Mouse (Mus musculus) left cerebral cortex, postnatal 36 days (tissue): Measurements from ENCODE around the gene Chid1. TPM values are rescaled to one million over a fixed set of nuclear protein-coding genes. Genes with fewer than 3 reads are reported as not detected.
"Not testable (repeated sequence)": the region's sequence is repeated elsewhere in the genome, so short reads cannot be mapped to it uniquely, and the experiment has no call there.

Experiments used
- DNase-seq, 2 experiments: peaks; one replicate each; pipeline ENCODE4 v3.0.0; 2021 to 2022; ENCODE audit warnings: low spot score in 2 of 2, mixed read lengths in 1 of 2
- intact Hi-C: fragments of 180-260 bp; cut with DNase I; formaldehyde crosslinking; loops from one replicate; pipeline ENCODE4 v1.15.1; 2025
- total RNA-seq, 2 experiments: library from RNA; stranded (reverse); gene quantifications; 2 replicates each; pipeline ENCODE4 v1.2.3; 2021

Gene Chid1
- total RNA-seq, 2 experiments from 2014 or later: 67.2 to 68.4 TPM

DNA sequence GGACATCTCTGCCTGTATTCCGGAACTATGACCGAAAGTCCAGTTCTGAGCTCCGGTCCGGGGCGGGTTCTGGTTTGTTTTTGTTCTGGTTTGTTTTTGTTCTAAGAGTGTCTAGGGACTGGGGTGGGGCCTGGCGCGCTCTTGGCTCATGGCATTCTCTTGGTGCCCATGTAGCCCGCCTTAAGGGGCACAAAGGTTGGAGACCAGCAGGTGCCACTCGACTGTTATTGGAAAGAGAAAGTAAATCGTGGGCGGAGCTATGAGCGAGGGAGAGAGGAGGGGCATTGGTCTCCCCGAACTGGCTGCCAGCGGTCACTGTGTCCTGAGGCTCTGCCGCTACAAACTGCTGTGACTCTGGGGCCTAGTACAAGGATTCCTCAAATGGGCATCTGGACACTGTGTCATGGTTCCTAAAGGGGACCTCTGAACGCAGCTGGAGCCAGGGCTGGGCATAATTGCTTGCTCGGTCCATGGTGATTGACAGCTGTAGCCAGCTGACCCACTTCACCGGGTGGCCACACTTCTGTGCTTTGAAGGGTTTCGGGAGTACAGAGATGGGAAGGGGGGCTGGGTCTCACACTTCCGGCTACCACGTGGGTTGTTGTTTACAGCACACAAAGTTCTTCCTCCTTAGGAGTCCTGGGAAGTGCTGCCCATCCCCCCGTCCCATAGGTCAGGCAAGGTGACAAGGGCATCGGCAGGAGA, 83.9 kb downstream of the Chid1 start:
- intact Hi-C loops: loop anchor here (5.0 kb wide), 1 partner anchor 43 kb away; the partner anchor contains the start of gene Gatd1

DNA sequence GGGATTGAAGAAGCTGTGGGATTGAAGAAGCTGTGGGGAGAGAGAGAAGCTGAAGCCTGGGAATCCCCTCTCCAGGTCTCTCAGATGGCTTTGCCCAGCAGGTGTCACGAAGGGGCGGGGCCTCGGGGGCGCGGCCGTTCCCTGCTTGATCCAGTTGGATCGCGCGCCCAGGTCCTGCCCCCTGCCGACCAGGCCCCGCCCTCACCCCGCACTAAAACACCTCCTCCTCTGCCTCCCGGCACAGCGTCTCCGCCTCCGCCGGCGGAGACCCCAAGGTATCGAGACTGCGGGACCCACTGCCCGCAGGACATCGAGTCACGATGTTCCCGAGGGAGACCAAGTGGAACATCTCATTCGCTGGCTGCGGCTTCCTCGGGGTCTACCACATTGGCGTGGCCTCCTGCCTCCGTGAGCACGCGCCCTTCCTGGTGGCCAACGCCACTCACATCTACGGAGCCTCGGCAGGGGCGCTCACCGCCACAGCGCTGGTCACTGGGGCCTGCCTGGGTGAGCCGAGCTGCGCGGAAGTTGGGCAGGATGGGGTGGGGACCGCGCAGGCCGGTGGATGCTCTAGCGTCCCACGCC, 84.6 kb downstream of the Chid1 start, which contains the start of gene Pnpla2:
Gene Pnpla2, plus strand, starts transcription at position 232 of the 585 bp plus-strand sequence.
- DNase-seq: peak; percentile 90 to 92
- intact Hi-C loops: loop anchor here (5.0 kb wide), 1 partner anchor 43 kb away; the partner anchor contains the start of gene Gatd1

More for the DNA sequence above, 83.9 kb downstream of the Chid1 start:
- DNase-seq: peak; percentile 46 to 52

DNA sequence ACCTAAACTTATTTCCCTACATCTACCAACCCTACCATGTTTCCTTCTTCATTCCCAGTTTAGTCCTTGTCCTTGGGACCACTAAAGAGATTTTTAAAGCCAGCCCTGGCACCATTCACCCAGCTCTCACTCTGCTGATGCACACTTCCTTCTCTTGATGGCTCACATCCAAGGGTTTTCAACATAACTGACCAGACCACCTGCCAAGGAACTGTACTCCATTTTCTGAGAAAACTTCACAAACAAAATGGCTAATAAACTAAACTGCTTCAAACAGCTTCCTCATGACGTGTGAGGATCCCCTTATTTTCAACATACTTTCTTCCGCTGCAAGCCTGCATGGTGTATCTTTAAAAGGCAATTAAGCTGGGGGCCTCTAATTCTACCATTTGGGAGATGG, 86.0 kb downstream of the Chid1 start:
- intact Hi-C loops: no loop called here
- no peak for DNase-seq

DNA sequence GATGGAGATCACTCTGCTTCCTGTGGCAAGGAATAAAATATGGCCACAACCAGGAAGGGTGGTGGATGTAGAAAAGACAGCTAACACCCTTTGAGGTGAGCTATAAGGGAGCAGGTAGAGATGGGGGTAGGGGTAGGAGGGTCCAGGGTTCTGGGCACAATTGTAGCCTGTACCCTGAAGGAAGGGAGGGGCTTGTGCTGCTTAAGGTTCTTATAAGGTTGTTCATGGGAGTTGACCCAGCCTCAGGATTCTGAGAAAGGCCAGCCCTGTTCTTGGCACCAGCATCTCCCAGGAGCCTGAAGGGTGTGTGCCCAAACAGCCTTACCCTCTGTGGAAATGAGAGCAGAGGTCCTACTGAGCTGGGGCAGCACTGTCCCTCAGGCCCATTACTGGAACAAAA, 87.7 kb downstream of the Chid1 start:
- DNase-seq: no peak
- intact Hi-C loops: no loop called here

DNA sequence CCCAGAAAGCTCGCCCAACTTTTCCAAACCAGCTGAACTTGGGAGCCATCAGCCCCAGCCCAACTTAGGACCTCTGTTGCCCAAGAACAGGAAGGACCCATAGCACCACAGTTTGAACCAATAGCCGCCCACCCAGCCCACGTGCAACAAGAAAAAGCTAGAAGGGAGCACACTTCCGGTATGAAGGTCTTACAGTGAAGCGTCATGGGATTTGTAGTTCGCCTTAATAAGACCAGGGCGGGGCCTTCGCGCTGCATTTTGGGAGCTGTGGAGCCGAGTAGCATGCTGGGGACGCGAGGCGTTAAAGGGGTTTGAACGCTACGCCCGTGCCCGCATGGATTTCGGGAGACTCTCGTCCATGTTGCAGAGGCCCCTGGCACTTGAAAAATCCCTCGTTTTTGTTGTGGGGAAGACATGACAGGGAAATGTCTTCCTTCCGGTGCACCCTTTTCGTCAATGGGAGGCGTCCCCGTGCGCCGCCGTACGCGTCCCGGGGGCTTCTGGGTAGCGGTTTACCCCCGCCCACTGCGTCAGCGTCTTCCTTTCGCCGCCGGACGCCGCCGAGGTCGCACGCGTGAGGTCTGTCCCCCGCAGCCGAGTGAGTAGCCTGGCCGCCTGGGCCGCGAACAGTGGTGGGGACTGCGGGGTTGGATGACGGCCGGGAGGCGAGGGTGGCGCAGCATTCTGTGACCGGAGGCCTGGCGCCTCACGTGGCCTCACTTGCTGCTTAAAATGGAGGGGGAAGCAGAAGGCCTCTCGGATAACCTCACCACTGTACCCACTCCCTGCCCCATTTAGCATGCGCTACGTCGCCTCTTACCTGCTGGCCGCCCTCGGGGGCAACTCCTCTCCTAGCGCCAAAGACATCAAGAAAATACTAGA, 92.3 kb downstream of the Chid1 start, which contains the start of gene Rplp2:
Gene Rplp2, plus strand, starts transcription at position 261 of the 882 bp plus-strand sequence.
- DNase-seq: peak; percentile 98
- intact Hi-C loops: no loop called here

DNA sequence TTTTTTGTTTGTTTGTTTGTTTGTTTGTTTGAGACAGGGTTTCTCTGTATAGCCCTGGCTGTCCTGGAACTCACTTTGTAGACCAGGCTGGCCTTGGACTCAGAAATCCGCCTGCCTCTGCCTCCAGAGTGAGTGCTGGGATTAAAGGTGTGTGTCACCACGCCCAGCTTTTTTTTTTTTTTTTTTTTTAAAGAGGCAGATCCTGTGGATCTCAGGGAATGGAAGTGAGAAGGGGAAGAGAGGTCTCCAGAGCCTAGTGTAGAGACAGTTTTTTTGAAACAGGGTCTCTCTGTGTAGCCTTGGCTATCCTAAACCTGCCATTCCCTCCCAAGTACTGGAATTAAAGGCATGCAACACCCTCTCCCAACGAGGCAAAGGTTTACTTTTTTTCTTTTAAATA, 93.3 kb downstream of the Chid1 start:
- intact Hi-C loops, DNase-seq: not testable (repeated sequence)

DNA sequence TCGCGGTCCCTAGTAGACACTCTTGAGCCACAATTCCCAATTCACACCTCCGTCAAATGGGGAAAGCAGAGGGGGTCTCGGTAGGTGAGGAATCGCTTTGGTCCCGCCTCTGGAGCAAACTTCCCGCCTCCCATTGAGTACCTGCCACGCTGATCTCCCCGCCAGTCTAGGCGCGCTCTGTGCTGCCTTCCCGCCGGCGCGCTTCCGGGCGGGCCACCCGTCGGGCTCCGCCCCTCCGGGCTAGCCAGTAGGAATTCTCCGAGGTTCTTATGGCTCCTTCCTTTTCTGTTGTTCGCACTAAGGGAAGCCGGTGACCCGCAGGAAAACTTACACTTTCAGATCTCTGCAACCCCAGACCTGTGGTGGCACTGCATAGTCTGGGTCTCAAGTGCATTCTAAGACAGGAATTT, 95.8 kb downstream of the Chid1 start, which contains the start of gene Pidd1:
Gene Pidd1, minus strand, starts transcription at position 198 of the 410 bp plus-strand sequence.
- intact Hi-C loops: no loop called here
- no peak for DNase-seq

Other genes with a start within 250 kb of the Chid1 start
- under 1 TPM; 0.17 to 0.39 TPM for gene Drd4, start 247.9 kb downstream of the Chid1 start, total RNA-seq
- gene Deaf1, start 212.2 kb downstream of the Chid1 start, total RNA-seq: 10 to 100 TPM; 67.3 to 72.5 TPM
- 10 to 100 TPM; 30.5 to 34.9 TPM for gene Tmem80, start 212.1 kb downstream of the Chid1 start, total RNA-seq
- 1 to 10 TPM; 4.7 to 5.9 TPM for gene Eps8l2, start 201.0 kb downstream of the Chid1 start, total RNA-seq
- gene Taldo1, start 147.7 kb downstream of the Chid1 start, total RNA-seq: 100 to 1,000 TPM in 1 of 2 experiments, 10 to 100 TPM in 1; 93.3 to 116 TPM
- gene Gatd1, start 125.7 kb downstream of the Chid1 start, total RNA-seq: 10 to 100 TPM; 43.2 to 43.4 TPM
- 100 to 1,000 TPM; 291 to 331 TPM for gene Cend1, start 110.4 kb downstream of the Chid1 start, total RNA-seq
- 100 to 1,000 TPM; 270 to 289 TPM for gene Slc25a22, start 102.0 kb downstream of the Chid1 start, total RNA-seq
- gene Pidd1, start 95.8 kb downstream of the Chid1 start, total RNA-seq: 1 to 10 TPM in 1 of 2 experiments, under 1 TPM in 1; 0.76 to 1.9 TPM
- 100 to 1,000 TPM; 493 to 570 TPM for gene Rplp2, start 92.5 kb downstream of the Chid1 start, total RNA-seq
- 10 to 100 TPM; 28.0 to 31.7 TPM for gene Pnpla2, start 84.7 kb downstream of the Chid1 start, total RNA-seq
- gene Cracr2b, start 78.8 kb downstream of the Chid1 start, total RNA-seq: 1 to 10 TPM; 3.0 to 3.5 TPM
- 10 to 100 TPM; 30.9 to 35.4 TPM for gene Cd151, start 72.5 kb downstream of the Chid1 start, total RNA-seq
- gene Polr2l, start 64.7 kb downstream of the Chid1 start, total RNA-seq: 10 to 100 TPM; 38.0 to 40.1 TPM
- 10 to 100 TPM; 14.2 to 20.0 TPM for gene Tspan4, start 64.6 kb downstream of the Chid1 start, total RNA-seq
- 100 to 1,000 TPM; 199 to 214 TPM for gene Ap2a2, start 22.3 kb upstream of the Chid1 start, total RNA-seq
- gene Muc6, start 115.5 kb upstream of the Chid1 start, total RNA-seq: not detected
- gene Muc2, start 150.5 kb upstream of the Chid1 start, total RNA-seq: 1 to 10 TPM in 1 of 2 experiments, under 1 TPM in 1; 0.15 to 2.0 TPM
- not detected for gene Muc5ac, start 249.1 kb upstream of the Chid1 start, total RNA-seq